Mouse (Mus musculus): ENCODE results near the gene Zfp287. TPM values are rescaled to one million over a fixed set of nuclear protein-coding genes. Genes with fewer than 3 reads are reported as not detected.
"Not testable (repeated sequence)": the region's sequence is repeated elsewhere in the genome, so short reads cannot be mapped to it uniquely, and the experiment has no call there.

The Zfp287 gene
- 6.7 and 7.2 TPM in 2 replicates for polyA plus RNA-seq (2015; fragmentation: Nextera tagmentation; extraction: Ambion mirVana)

GRCm38 (mm10) chr11:62731311-62732021 lies at the start of gene Zfp287:
Gene Zfp287, minus strand, starts transcription at chr11:62731905.
- H3K4me2 ChIP-seq, result peak within 1 kb of the TSS; percentile 86
- H3K9ac ChIP-seq, result peak within 1 kb of the TSS; percentile 73; the same call in 1 of the 2 replicates
- H3K36me3 ChIP-seq, result 0 out of 2 replicates have a peak, but pooled peaks cover 7% of the 10 kb centered on the region
- peak within 1 kb of the TSS; percentile 80 for H3K4me3 ChIP-seq (replicated peaks)
- WGBS, result under 1% methylated on average over 48 of the region's 48 CpGs
- peak within 1 kb of the TSS; percentile 82 for H3K27ac ChIP-seq
- no peaks in the 10 kb centered on the region for H3K9me3 ChIP-seq
- H3K4me1 ChIP-seq, result peaks cover 4% of the 10 kb centered on the region; the same call in 1 of the 2 replicates
- H3K27me3 ChIP-seq (replicated peaks), result no peaks in the 10 kb centered on the region
- peak; percentile 96 for ATAC-seq (ENCODE audit: insufficient read depth, low FRiP score, low read depth)

DNA sequence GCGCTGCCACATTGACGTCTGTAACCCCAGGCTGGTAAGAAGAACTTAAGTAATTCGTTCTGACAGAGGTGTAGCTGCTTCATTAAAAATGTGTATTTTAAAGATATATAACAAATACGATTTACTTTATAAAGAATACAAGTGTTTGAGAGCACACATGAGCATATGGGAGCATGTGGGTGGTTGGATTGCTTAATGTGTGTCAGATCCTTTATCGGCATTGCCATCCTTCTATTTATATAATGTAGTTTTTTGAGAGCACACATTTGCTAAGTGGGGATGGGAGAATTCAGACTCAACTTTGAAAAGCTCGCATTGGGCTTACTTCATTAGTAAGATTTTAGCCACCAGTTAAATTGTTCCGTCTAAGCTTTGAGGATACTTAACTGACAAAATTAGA lies 44.8 kb upstream of the Zfp287 start:
- 91% methylated on average over 7 of the region's 7 CpGs for WGBS
- H3K4me3 ChIP-seq (replicated peaks), result no peak overlapping the region
- peaks cover 21% of the 10 kb centered on the region; the same call in 1 of the 2 replicates for H3K9me3 ChIP-seq
- H3K36me3 ChIP-seq, result peaks cover 37% of the 10 kb centered on the region
- no peaks in the 10 kb centered on the region for H3K4me1 ChIP-seq
- H3K27ac ChIP-seq, result no peak overlapping the region
- no peak overlapping the region for H3K9ac ChIP-seq
- H3K27me3 ChIP-seq (replicated peaks), result no peaks in the 10 kb centered on the region
- H3K4me2 ChIP-seq, result no peak overlapping the region
- no peak for ATAC-seq (ENCODE audit: insufficient read depth, low FRiP score, low read depth)

DNA sequence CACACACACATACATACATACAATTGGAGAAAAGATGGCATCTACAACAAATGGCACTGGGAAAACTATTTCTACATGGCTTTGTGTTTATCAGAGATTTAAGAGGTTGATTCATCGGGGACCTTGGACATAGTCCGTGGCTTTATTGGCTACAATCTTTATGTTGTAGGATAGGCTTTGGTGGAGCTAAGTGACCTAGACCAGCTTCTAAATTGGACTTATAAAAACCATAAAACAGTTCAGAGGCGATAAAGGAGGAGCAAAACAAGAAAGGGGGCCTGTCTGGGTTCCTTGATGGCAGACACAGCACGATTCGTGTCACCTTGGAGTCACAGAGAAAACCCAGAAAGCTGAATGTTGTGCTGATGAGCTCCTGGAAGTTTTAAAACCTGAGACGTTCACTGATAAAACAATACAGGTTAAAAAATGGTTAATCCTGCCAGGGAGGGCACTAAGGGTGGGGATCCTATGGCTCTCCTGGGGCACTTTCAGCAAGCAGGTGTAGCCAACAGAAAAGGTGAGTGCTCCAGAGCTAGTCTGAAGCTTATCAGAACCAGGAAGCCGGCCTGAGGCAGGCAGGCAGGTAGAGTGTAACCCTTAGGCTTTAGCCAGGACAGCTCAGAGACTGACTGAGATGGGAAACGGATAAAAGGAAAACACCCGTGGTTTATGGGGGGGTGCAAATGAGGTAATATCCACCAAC lies 29.2 kb upstream of the Zfp287 start:
- H3K4me3 ChIP-seq (replicated peaks), result no peak overlapping the region
- no peak overlapping the region for H3K4me2 ChIP-seq

DNA sequence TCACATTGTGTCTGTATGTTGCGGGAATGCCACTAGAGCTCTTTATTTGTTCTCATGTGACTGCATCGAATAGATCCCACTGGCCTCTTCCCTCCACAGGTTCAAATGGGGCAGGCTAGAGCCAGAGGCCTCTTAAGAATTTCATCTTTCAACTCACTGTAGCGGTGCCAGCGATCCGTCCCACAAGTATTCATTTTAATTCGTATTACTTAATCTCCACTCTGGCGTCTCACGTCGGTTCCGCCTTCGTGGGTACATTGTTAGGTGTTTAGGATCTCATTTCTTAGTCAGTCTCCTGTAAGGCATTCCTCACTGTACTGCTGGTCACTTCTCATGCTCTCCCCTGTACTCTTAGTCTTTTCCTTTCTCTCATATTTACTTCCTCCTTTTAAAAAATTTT lies 26.8 kb upstream of the Zfp287 start:
- H3K4me3 ChIP-seq (replicated peaks), result no peak overlapping the region
- 0 out of 2 replicates have a peak, but pooled peaks cover 3% of the 10 kb centered on the region for H3K27me3 ChIP-seq (replicated peaks)
- 88% methylated on average over 11 of the region's 11 CpGs for WGBS
- no peaks in the 10 kb centered on the region for H3K9me3 ChIP-seq
- H3K9ac ChIP-seq, result no peak overlapping the region
- ATAC-seq (ENCODE audit: insufficient read depth, low FRiP score, low read depth), result no peak
- no peaks in the 10 kb centered on the region for H3K36me3 ChIP-seq
- no peak overlapping the region for H3K27ac ChIP-seq
- no peak overlapping the region for H3K4me2 ChIP-seq
- H3K4me1 ChIP-seq, result no peaks in the 10 kb centered on the region

More for the DNA sequence above, 29.2 kb upstream of the Zfp287 start:
- no peaks in the 10 kb centered on the region for H3K9me3 ChIP-seq
- no peak overlapping the region for H3K27ac ChIP-seq
- H3K36me3 ChIP-seq, result no peaks in the 10 kb centered on the region
- WGBS, result 69% methylated on average over 9 of the region's 9 CpGs
- H3K4me1 ChIP-seq, result no peaks in the 10 kb centered on the region
- 0 out of 2 replicates have a peak, but pooled peaks cover 3% of the 10 kb centered on the region for H3K27me3 ChIP-seq (replicated peaks)
- ATAC-seq (ENCODE audit: insufficient read depth, low FRiP score, low read depth), result no peak
- H3K9ac ChIP-seq, result no peak overlapping the region

GRCm38 (mm10) chr11:62757906-62758305 lies 26.2 kb upstream of the Zfp287 start:
- Histone ChIP-seq H3K4me2 (no peak overlapping the region), H3K4me3 (replicated peaks) (no peak overlapping the region), H3K27me3 (replicated peaks) (0 out of 2 replicates have a peak, but pooled peaks cover 3% of the 10 kb centered on the region), H3K9me3 (no peaks in the 10 kb centered on the region), H3K9ac (no peak overlapping the region), H3K27ac (no peak overlapping the region), H3K4me1 (no peaks in the 10 kb centered on the region), H3K36me3 (no peaks in the 10 kb centered on the region)
- ATAC-seq (ENCODE audit: insufficient read depth, low FRiP score, low read depth), result no peak
- WGBS, result 87% methylated on average over 6 of the region's 6 CpGs

GRCm38 (mm10) chr11:62757143-62757507 lies 25.4 kb upstream of the Zfp287 start:
- H3K27me3 ChIP-seq (replicated peaks), result 0 out of 2 replicates have a peak, but pooled peaks cover 3% of the 10 kb centered on the region
- H3K9me3 ChIP-seq, result no peaks in the 10 kb centered on the region
- no peak overlapping the region for H3K27ac ChIP-seq
- peak overlapping the region; percentile 59 for H3K4me2 ChIP-seq
- WGBS, result 7% methylated on average over 7 of the region's 7 CpGs
- H3K9ac ChIP-seq, result no peak overlapping the region
- H3K4me3 ChIP-seq (replicated peaks), result peak overlapping the region; percentile 29
- no peaks in the 10 kb centered on the region for H3K36me3 ChIP-seq
- ATAC-seq (ENCODE audit: insufficient read depth, low FRiP score, low read depth), result peak; percentile 29; the same call in 1 of the 2 replicates
- H3K4me1 ChIP-seq, result no peaks in the 10 kb centered on the region

- Histone ChIP-seq H3K9ac (no peak overlapping the region), H3K4me2 (peak overlapping the region; percentile 59), H3K27ac (no peak overlapping the region), H3K9me3 (no peaks in the 10 kb centered on the region), H3K4me3 (replicated peaks) (peak overlapping the region; percentile 29), H3K4me1 (no peaks in the 10 kb centered on the region), H3K27me3 (replicated peaks) (0 out of 2 replicates have a peak, but pooled peaks cover 3% of the 10 kb centered on the region), H3K36me3 (no peaks in the 10 kb centered on the region)
- peak; percentile 98 for ATAC-seq (ENCODE audit: insufficient read depth, low FRiP score, low read depth)
- WGBS, result 6% methylated on average over 36 of the region's 36 CpGs
Measured at GRCm38 (mm10) chr11:62756456-62757142, 24.9 kb upstream of the Zfp287 start.

GRCm38 (mm10) chr11:62752780-62753179 lies 21.1 kb upstream of the Zfp287 start, which contains the start of gene Gm10428:
Gene Gm10428, plus strand, starts transcription at chr11:62753100.
- H3K4me3 ChIP-seq (replicated peaks), result no peak within 1 kb of the TSS
- no peak within 1 kb of the TSS for H3K9ac ChIP-seq
- 87% methylated on average over 8 of the region's 8 CpGs for WGBS
- no peak within 1 kb of the TSS for H3K4me2 ChIP-seq
- H3K9me3 ChIP-seq, result no peaks in the 10 kb centered on the region
- no peaks in the 10 kb centered on the region for H3K4me1 ChIP-seq
- no peaks in the 10 kb centered on the region for H3K36me3 ChIP-seq
- no peak for ATAC-seq (ENCODE audit: insufficient read depth, low FRiP score, low read depth)
- H3K27ac ChIP-seq, result no peak within 1 kb of the TSS
- H3K27me3 ChIP-seq (replicated peaks), result no peaks in the 10 kb centered on the region; the same call in 1 of the 2 replicates

DNA sequence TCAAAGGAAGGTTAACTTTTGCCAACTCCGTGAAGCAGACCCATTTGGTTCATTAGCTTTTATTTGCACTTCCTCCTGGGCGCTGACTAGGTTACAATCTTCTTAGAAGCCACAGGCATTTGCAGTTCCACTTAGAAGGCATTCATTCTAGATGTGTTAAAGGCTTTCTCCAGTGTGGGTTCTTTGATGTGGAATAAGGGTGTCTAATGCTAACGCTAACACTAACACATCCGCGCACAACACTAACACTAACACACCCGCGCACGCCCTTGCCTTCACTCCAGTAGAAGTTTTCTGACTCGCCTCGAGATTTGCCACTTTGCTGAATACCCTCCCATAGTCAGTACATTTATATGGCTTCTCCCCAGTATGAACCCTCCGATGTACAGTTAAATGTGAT lies 20.5 kb upstream of the Zfp287 start:
- H3K4me2 ChIP-seq, result no peak overlapping the region
- no peak overlapping the region for H3K27ac ChIP-seq
- no peaks in the 10 kb centered on the region for H3K9me3 ChIP-seq
- 56% methylated on average over 11 of the region's 11 CpGs for WGBS
- H3K36me3 ChIP-seq, result no peaks in the 10 kb centered on the region
- H3K4me3 ChIP-seq (replicated peaks), result no peak overlapping the region
- H3K9ac ChIP-seq, result no peak overlapping the region
- no peaks in the 10 kb centered on the region for H3K4me1 ChIP-seq
- no peak for ATAC-seq (ENCODE audit: insufficient read depth, low FRiP score, low read depth)
- no peaks in the 10 kb centered on the region; the same call in 1 of the 2 replicates for H3K27me3 ChIP-seq (replicated peaks)

- not testable (repeated sequence) for H3K9ac ChIP-seq; H3K27ac ChIP-seq; H3K4me1 ChIP-seq; H3K4me2 ChIP-seq; H3K9me3 ChIP-seq; H3K36me3 ChIP-seq; ATAC-seq (ENCODE audit: insufficient read depth, low FRiP score, low read depth); H3K27me3 ChIP-seq (replicated peaks); H3K4me3 ChIP-seq (replicated peaks)
- 75% methylated on average over 13 of the region's 13 CpGs for WGBS
Measured at GRCm38 (mm10) chr11:62749445-62749844, 17.7 kb upstream of the Zfp287 start.

- H3K27me3 ChIP-seq (replicated peaks), result peaks cover 4% of the 10 kb centered on the region; the same call in 1 of the 2 replicates
- WGBS, result 82% methylated on average over 4 of the region's 4 CpGs
- no peak overlapping the region for H3K27ac ChIP-seq
- H3K4me2 ChIP-seq, result no peak overlapping the region
- ATAC-seq (ENCODE audit: insufficient read depth, low FRiP score, low read depth), result no peak
- no peak overlapping the region for H3K4me3 ChIP-seq (replicated peaks)
- no peak overlapping the region for H3K9ac ChIP-seq
- no peaks in the 10 kb centered on the region for H3K36me3 ChIP-seq
- H3K4me1 ChIP-seq, result no peaks in the 10 kb centered on the region; the same call in 1 of the 2 replicates
- H3K9me3 ChIP-seq, result no peaks in the 10 kb centered on the region
Measured at GRCm38 (mm10) chr11:62748062-62748461, 16.4 kb upstream of the Zfp287 start.
